8 mouse cellular contexts compared by ENCODE assay signal in genomic region chr2:160368422-160369357, GRCm38 (mm10). TPM values are rescaled to one million over a fixed set of nuclear protein-coding genes. Genes with fewer than 3 reads are reported as not detected.
DNase-seq lines count a peak whose midpoint lies in the region; ATAC-seq and TF ChIP-seq lines count a peak whose summit lies in the region.

No protein-coding gene starts in this region.

- H3K27ac ChIP-seq in heart, postnatal 0 days (ENCODE audit: low read depth), result no peak overlapping the region
- H3K27ac ChIP-seq in liver, postnatal 0 days (ENCODE audit: low read depth), result no peak overlapping the region

- H3K27me3 ChIP-seq in heart, postnatal 0 days (ENCODE audit: control insufficient read depth, insufficient read depth, low read length), result peaks cover 58% of the 10 kb centered on the region
- H3K27me3 ChIP-seq in liver, postnatal 0 days (ENCODE audit: insufficient read depth, low read length), result peaks cover 74% of the 10 kb centered on the region

- no peaks in the 10 kb centered on the region for H3K9me3 ChIP-seq in heart, postnatal 0 days (replicated peaks; ENCODE audit: control insufficient read depth, low read length)
- H3K9me3 ChIP-seq in liver, postnatal 0 days (ENCODE audit: low read length), result no peaks in the 10 kb centered on the region

- DNase-seq in gastrocnemius, postnatal 10 days, result peak; percentile 21
- no peak for DNase-seq in gastrocnemius, postnatal 4 days (ENCODE audit: low spot score in 2 of 2)
- peak; percentile 28 for DNase-seq in ZHBTc4 (ENCODE audit: low read depth, low spot score)
- DNase-seq in heart, postnatal 0 days (ENCODE audit: low spot score), result no peak
- DNase-seq in liver, postnatal 0 days, result no peak
- DNase-seq in thymus, postnatal 25 days, result no peak
- no peak for DNase-seq in cerebellum, postnatal 25 days
- DNase-seq in frontal cortex, postnatal 10 days (ENCODE audit: low spot score in 2 of 2), result no peak

- H3K4me1 ChIP-seq in heart, postnatal 0 days (ENCODE audit: control insufficient read depth, insufficient read depth), result peaks cover 16% of the 10 kb centered on the region; the same call in 1 of the 2 replicates
- peaks cover 5% of the 10 kb centered on the region for H3K4me1 ChIP-seq in liver, postnatal 0 days (ENCODE audit: insufficient read depth)

- peak overlapping the region; percentile 53 for H3K4me3 ChIP-seq in heart, postnatal 0 days (ENCODE audit: low read depth, low read length)
- peak overlapping the region; percentile 55; the same call in 1 of the 2 replicates for H3K4me3 ChIP-seq in liver, postnatal 0 days (ENCODE audit: low read depth, low read length)

- under 1% methylated on average over 52 of the region's 52 CpGs for WGBS in heart, postnatal 0 days
- WGBS in liver, postnatal 0 days (ENCODE audit: insufficient replicate concordance), result 2% methylated on average over 52 of the region's 52 CpGs

- ATAC-seq in heart, postnatal 0 days (ENCODE audit: insufficient read depth, low read depth), result no peak
- ATAC-seq in liver, postnatal 0 days, result no peak

- no peak for TF ChIP-seq CTCF in heart, postnatal 0 days (IDR thresholded peaks at IDR 0.05; ENCODE audit: low read depth)
- TF ChIP-seq CTCF in liver, postnatal 0 days (IDR thresholded peaks at IDR 0.05; ENCODE audit: low read depth), result no peak

- H3K9ac ChIP-seq in heart, postnatal 0 days (replicated peaks; ENCODE audit: low read depth, low read length), result no peak overlapping the region
- H3K9ac ChIP-seq in liver, postnatal 0 days (replicated peaks), result no peak overlapping the region

- H3K36me3 ChIP-seq in heart, postnatal 0 days (replicated peaks; ENCODE audit: control insufficient read depth, insufficient read depth, low read length), result no peaks in the 10 kb centered on the region
- no peaks in the 10 kb centered on the region for H3K36me3 ChIP-seq in liver, postnatal 0 days (replicated peaks; ENCODE audit: insufficient read depth, low read length)

- H3K4me2 ChIP-seq in heart, postnatal 0 days (ENCODE audit: low read depth, low read length), result peak overlapping the region; percentile 88
- peak overlapping the region; percentile 35; the same call in 1 of the 2 replicates for H3K4me2 ChIP-seq in liver, postnatal 0 days (ENCODE audit: low read depth, low read length)

- TF ChIP-seq EP300 in heart, postnatal 0 days (IDR thresholded peaks at IDR 0.05; ENCODE audit: low read depth), result no peak
- no peak for TF ChIP-seq EP300 in liver, postnatal 0 days (IDR thresholded peaks at IDR 0.05; ENCODE audit: low read depth)

RNA-seq across cellular contexts. Expression of gene Mafb, which starts 1.8 kb away (rescaled TPM):
- 10 to 100 TPM; 21.8 to 22.3 TPM for total RNA-seq in gastrocnemius, postnatal 10 days (2021)
- 10 to 100 TPM; 21.5 to 23.7 TPM for total RNA-seq in gastrocnemius, postnatal 4 days (2021)
- total RNA-seq in heart, postnatal 0 days (2014; rRNA removed; ENCODE audit: low replicate concordance), result 3.8 and 4.8 TPM in 2 replicates
- polyA plus RNA-seq in heart, postnatal 0 days (2015; fragmentation: Nextera tagmentation; extraction: Ambion mirVana), result 4.5 and 5.5 TPM in 2 replicates
- 9.2 and 11.6 TPM in 2 replicates for polyA plus RNA-seq in liver, postnatal 0 days (2015; fragmentation: Nextera tagmentation; extraction: Ambion mirVana)

RNA-seq across cellular contexts. Expression of gene Gm826, which starts 34.7 kb away (rescaled TPM):
- 1 to 10 TPM in 1 of 2 experiments, under 1 TPM in 1; 0.45 to 1.2 TPM for total RNA-seq in gastrocnemius, postnatal 10 days (2021)
- under 1 TPM in 1 of 2 experiments, not detected in 1; 0.73 TPM for total RNA-seq in gastrocnemius, postnatal 4 days (2021)
- total RNA-seq in heart, postnatal 0 days (2014; rRNA removed; ENCODE audit: low replicate concordance), result 1.5 and 1.9 TPM in 2 replicates
- polyA plus RNA-seq in heart, postnatal 0 days (2015; fragmentation: Nextera tagmentation; extraction: Ambion mirVana), result 8.9 and 9.3 TPM in 2 replicates
- 1.2 and 1.6 TPM in 2 replicates for polyA plus RNA-seq in liver, postnatal 0 days (2015; fragmentation: Nextera tagmentation; extraction: Ambion mirVana)

Comparison
In these comparisons a context has a peak if more than half of its experiments do, and no peak if none do; other contexts are left out.
1. DNase-seq: peak in gastrocnemius, postnatal 10 days (single experiment) and ZHBTc4 (single experiment); none in gastrocnemius, postnatal 4 days (0 of 2), heart, postnatal 0 days (single experiment), liver, postnatal 0 days (single experiment), thymus, postnatal 25 days (single experiment), cerebellum, postnatal 25 days (0 of 2) and frontal cortex, postnatal 10 days (0 of 2).